Mouse (Mus musculus) hindbrain, embryonic 16.5 days (tissue): ENCODE data around the gene Ccndbp1. TPM values are rescaled to one million over a fixed set of nuclear protein-coding genes. Genes with fewer than 3 reads are reported as not detected.

ENCODE experiments used
- ATAC-seq: fragments of 200-750 bp; cut with Nextera tagmentation; 2 replicates; pipeline ENCODE4 v1.8.0; 2017; ENCODE audit warnings: moderate TSS enrichment, moderate library complexity
- H3K27ac ChIP-seq: fragments of 300-500 bp; sonication (generic); 2 replicates; pipeline ENCODE4 v1.5.1; 2014; ENCODE audit warnings: low read depth, mild to moderate bottlenecking, control low read depth, low read length, moderate library complexity
- H3K27me3 ChIP-seq: fragments of 300-500 bp; sonication (generic); replicated peaks from 2 replicates; pipeline ENCODE4 v1.6.1; 2014; ENCODE audit warnings: low read length; ENCODE audit not compliant: control insufficient read depth, insufficient read depth
- H3K36me3 ChIP-seq: fragments of 300-500 bp; sonication (generic); 2 replicates; pipeline ENCODE4 v1.6.1; 2014; ENCODE audit warnings: mild to moderate bottlenecking, low read length, moderate library complexity, mixed read lengths; ENCODE audit not compliant: control insufficient read depth, insufficient read depth
- H3K4me1 ChIP-seq: fragments of 300-500 bp; sonication (generic); 2 replicates; pipeline ENCODE4 v1.6.1; 2014; ENCODE audit warnings: low read depth, low read length; ENCODE audit not compliant: control insufficient read depth, insufficient read depth
- H3K4me2 ChIP-seq: fragments of 300-500 bp; sonication (generic); 2 replicates; pipeline ENCODE4 v1.6.1; 2014; ENCODE audit warnings: mild to moderate bottlenecking, low read length, control low read depth, moderate library complexity
- H3K4me3 ChIP-seq: fragments of 300-500 bp; sonication (generic); 2 replicates; pipeline ENCODE4 v1.5.1; 2014; ENCODE audit warnings: mild to moderate bottlenecking, low read length, control low read depth, moderate library complexity
- H3K9ac ChIP-seq: fragments of 300-500 bp; sonication (generic); 2 replicates; pipeline ENCODE4 v1.6.1; 2014; ENCODE audit warnings: low read depth, mild to moderate bottlenecking, control low read depth, low read length, moderate library complexity
- H3K9me3 ChIP-seq: fragments of 300-500 bp; sonication (generic); 2 replicates; pipeline ENCODE4 v1.6.1; 2014; ENCODE audit warnings: mild to moderate bottlenecking, low read length, moderate library complexity; ENCODE audit not compliant: control insufficient read depth
- WGBS: fragments of 180-500 bp; shearing (Covaris S2); extraction: QIAGEN DNeasy Blood & Tissue Kit; methylation state at CpG from one replicate; pipeline ENCODE4 v1.1.7; 2014; 5-methylcytosine and 5-hydroxymethylcytosine counted together
- polyA plus RNA-seq: library from polyadenylated mRNA; unstranded; fragments of >200 nt; fragmentation: Nextera tagmentation; extraction: Ambion mirVana; gene quantifications from 2 replicates; pipeline ENCODE4 v1.2.1, GENCODE M21; 2015

Ccndbp1 gene
- polyA plus RNA-seq, result 78.2 and 80.5 TPM in 2 replicates

DNA sequence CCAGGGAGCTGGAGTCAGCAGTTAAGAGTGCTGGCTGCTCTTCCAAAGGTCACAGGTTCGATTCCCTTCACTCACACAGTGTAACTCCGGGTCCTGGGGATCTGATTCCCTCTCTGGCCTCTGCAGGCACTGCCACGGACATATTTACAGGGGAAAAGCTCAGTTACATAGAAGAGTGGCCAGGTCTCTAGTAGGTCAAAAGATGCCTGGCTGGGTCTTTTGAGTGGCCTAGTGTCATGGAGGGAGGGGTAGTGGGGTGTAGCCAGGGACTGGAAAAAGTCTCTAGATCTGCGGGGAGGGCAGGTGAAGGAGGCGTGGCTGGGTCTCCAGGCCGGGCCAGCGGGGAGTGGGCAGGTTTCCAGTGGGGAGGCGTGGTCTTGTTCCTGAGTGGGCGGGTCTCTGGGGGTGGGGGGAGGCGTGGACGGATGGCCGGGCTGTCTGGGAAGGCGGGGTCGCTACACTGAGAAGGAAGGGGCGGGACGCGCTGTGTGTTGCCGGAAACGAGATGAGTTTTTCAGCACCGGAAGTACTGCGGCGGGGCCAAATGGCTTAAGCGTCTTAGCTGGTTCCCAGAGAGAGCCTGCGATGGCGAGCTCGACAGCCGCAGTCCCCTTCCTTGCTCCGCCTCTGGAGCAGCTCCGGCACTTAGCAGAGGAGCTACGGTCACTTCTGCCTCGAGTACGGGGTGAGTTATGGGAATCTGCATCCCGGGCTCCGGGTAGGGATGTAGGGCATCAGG, at the start of gene Ccndbp1:
TSS of gene Ccndbp1 (plus strand) at position 479 of the 739 bp plus-strand sequence.
- Histone ChIP-seq H3K4me2 (peak within 1 kb of the TSS; percentile 64), H3K36me3 (peaks cover 11% of the 10 kb centered on the region), H3K9ac (peak within 1 kb of the TSS; percentile 78), H3K27me3 (no peaks in the 10 kb centered on the region), H3K4me3 (peak within 1 kb of the TSS; percentile 80), H3K4me1 (peaks cover 7% of the 10 kb centered on the region), H3K9me3 (no peaks in the 10 kb centered on the region), H3K27ac (peak within 1 kb of the TSS; percentile 60)
- ATAC-seq, result peak; percentile 98
- WGBS, result 2% methylated on average over 34 of the region's 34 CpGs

GRCm38 (mm10) chr2:120959363-120959762, 48.8 kb upstream of the Ccndbp1 start:
- H3K9ac ChIP-seq, result no peak overlapping the region
- ATAC-seq, result no peak
- 92% methylated on average over 2 of the region's 2 CpGs for WGBS
- H3K36me3 ChIP-seq, result peaks cover 3% of the 10 kb centered on the region; the same call in 1 of the 2 replicates
- H3K4me3 ChIP-seq, result no peak overlapping the region
- H3K27ac ChIP-seq, result no peak overlapping the region
- H3K9me3 ChIP-seq, result no peaks in the 10 kb centered on the region
- H3K4me2 ChIP-seq, result no peak overlapping the region
- H3K27me3 ChIP-seq, result no peaks in the 10 kb centered on the region
- H3K4me1 ChIP-seq, result no peaks in the 10 kb centered on the region

DNA sequence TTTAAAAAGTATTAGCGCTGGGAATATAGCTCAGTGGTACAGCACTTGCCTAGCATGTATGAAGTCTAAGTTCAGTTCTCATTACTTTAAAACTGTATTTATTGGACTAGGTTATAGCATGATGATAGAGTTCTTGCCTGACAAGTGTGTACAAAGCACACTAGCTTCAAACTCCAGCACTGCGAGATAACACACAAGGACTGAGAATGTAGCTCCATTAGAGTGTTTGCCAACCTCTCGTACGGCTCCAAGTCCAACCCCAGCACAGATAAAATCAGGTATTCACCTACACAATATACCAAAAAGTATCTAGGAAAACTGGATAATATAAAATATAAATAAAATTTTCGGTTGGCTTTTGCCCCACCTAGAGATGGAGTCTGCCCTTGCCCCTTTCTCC, 48.4 kb upstream of the Ccndbp1 start:
- no peaks in the 10 kb centered on the region for H3K9me3 ChIP-seq
- no peak overlapping the region for H3K9ac ChIP-seq
- H3K27me3 ChIP-seq, result no peaks in the 10 kb centered on the region
- WGBS, result 96% methylated on average over 5 of the region's 5 CpGs
- H3K4me1 ChIP-seq, result no peaks in the 10 kb centered on the region
- no peak overlapping the region for H3K4me3 ChIP-seq
- no peak overlapping the region for H3K27ac ChIP-seq
- peaks cover under 1% of the 10 kb centered on the region; the same call in 1 of the 2 replicates for H3K36me3 ChIP-seq
- no peak overlapping the region for H3K4me2 ChIP-seq
- ATAC-seq, result no peak

DNA sequence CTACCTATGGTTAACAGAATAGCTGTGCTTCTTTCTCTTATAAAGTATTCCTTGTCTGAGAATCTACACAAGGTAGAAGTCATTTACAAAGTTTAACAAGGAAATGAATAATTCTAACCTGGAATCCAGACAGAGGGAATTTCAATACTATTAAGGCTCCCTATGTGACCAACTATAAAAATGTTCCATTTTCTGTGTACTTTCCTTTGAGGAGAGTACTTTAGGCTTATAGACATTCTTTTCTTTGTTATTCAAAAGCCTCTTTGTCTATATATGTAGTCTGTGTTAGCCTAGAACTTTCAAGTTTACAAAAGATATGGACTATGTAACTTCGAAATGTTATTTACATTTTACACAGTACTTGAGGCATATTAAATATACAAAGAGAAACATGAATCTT, 47.9 kb upstream of the Ccndbp1 start:
- 100% methylated on average over 1 of the region's 1 CpGs for WGBS
- no peaks in the 10 kb centered on the region for H3K36me3 ChIP-seq
- H3K27me3 ChIP-seq, result no peaks in the 10 kb centered on the region
- no peak overlapping the region for H3K9ac ChIP-seq
- no peak for ATAC-seq
- H3K4me2 ChIP-seq, result no peak overlapping the region
- H3K4me1 ChIP-seq, result no peaks in the 10 kb centered on the region
- no peak overlapping the region for H3K4me3 ChIP-seq
- H3K9me3 ChIP-seq, result no peaks in the 10 kb centered on the region
- no peak overlapping the region for H3K27ac ChIP-seq

GRCm38 (mm10) chr2:120963110-120963509, 45.1 kb upstream of the Ccndbp1 start:
- Histone ChIP-seq H3K36me3 (no peaks in the 10 kb centered on the region), H3K9ac (no peak overlapping the region), H3K9me3 (no peaks in the 10 kb centered on the region), H3K4me1 (no peaks in the 10 kb centered on the region), H3K27me3 (no peaks in the 10 kb centered on the region), H3K4me2 (no peak overlapping the region), H3K27ac (no peak overlapping the region), H3K4me3 (no peak overlapping the region)
- WGBS, result 94% methylated on average over 7 of the region's 7 CpGs
- ATAC-seq, result no peak

- Histone ChIP-seq H3K9me3 (no peaks in the 10 kb centered on the region), H3K4me2 (no peak overlapping the region), H3K9ac (no peak overlapping the region), H3K36me3 (no peaks in the 10 kb centered on the region), H3K4me1 (peaks cover 11% of the 10 kb centered on the region), H3K4me3 (no peak overlapping the region), H3K27me3 (no peaks in the 10 kb centered on the region), H3K27ac (no peak overlapping the region)
- ATAC-seq, result no peak
- 92% methylated on average over 3 of the region's 3 CpGs for WGBS
Observed at GRCm38 (mm10) chr2:120965486-120965885, 42.7 kb upstream of the Ccndbp1 start.

DNA sequence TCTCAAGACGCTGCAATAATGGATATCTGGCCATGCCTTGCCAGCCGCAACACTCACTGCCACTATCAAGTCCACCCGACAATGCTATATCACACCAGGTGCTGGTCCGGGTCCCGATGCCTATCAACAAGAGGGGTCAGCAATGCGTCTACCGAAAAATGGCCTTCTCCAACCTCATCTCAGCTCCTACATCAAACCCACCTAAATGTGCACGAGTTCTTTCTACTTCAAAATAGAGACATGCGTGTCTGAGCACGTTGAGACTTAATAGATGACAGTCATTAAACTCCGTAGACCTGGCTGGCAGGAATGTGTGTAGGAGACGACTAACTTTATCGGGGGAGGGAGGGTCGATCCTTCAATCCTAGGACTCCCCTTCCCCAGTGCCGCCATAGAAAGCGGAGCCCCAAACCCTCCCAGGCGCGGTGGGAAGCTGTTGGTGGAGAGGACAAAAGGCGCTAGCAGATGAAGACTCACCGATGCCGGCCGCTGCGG, 38.1 kb upstream of the Ccndbp1 start:
- WGBS, result under 1% methylated on average over 22 of the region's 23 CpGs
- peak; percentile 75 for ATAC-seq
- no peaks in the 10 kb centered on the region for H3K27me3 ChIP-seq
- peak overlapping the region; percentile 55 for H3K4me2 ChIP-seq
- peak overlapping the region; percentile 88 for H3K27ac ChIP-seq
- peak overlapping the region; percentile 74 for H3K4me3 ChIP-seq
- H3K9ac ChIP-seq, result peak overlapping the region; percentile 85
- no peaks in the 10 kb centered on the region for H3K9me3 ChIP-seq
- H3K4me1 ChIP-seq, result peaks cover 11% of the 10 kb centered on the region
- H3K36me3 ChIP-seq, result no peaks in the 10 kb centered on the region

DNA sequence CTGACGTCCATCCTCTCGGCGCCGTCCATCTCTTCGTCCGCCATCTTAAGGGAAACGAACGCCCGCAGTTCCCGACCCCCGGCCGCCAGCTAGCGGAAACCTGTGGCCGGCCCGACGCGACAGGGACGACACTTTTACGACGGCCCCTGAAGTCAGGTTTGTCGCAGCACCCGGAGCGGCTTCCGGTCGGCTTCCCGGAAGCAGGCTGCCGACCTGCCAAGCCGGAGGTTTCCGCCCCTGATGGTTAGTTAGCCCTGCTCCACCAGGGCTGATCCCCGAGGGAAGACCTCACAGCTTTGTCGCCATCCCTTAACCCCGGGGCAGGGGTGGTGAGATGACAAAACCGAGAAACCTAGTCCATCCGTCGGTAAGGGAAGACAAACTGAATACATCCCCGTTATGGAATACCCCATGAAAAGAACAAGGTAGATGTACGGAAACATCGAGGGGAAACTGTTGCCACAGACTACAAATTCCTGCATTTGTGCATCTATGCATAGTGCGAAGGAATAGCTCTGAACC, 37.6 kb upstream of the Ccndbp1 start, which contains the start of gene Ubr1:
TSS of gene Ubr1 (minus strand) at position 157 of the 522 bp plus-strand sequence.
- H3K4me1 ChIP-seq, result peaks cover 11% of the 10 kb centered on the region
- peak within 1 kb of the TSS; percentile 85 for H3K9ac ChIP-seq
- peak within 1 kb of the TSS; percentile 55 for H3K4me2 ChIP-seq
- H3K9me3 ChIP-seq, result no peaks in the 10 kb centered on the region
- ATAC-seq, result peak; percentile 96
- peak within 1 kb of the TSS; percentile 74 for H3K4me3 ChIP-seq
- no peaks in the 10 kb centered on the region for H3K27me3 ChIP-seq
- no peaks in the 10 kb centered on the region for H3K36me3 ChIP-seq
- WGBS, result under 1% methylated on average over 33 of the region's 39 CpGs
- peak within 1 kb of the TSS; percentile 88 for H3K27ac ChIP-seq

DNA sequence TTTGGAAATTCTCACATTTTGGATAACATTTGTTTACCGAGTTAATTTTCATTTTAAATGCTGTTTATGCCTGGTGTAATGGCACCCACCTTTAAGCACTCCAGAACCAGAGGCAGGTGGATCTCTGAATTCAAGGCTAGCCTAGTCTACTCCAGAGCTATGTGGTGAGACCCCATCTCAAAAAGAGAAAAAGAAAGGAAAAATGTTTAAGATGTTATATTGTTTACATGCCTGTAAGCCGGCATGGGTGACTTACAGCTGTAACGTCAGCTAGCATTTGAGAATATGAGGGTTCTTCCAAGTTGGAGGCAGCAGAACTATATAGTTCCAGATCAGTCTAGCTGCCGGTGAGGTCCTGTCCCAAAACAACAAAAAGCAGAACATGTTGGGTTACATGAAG, 36.4 kb upstream of the Ccndbp1 start:
- H3K4me1 ChIP-seq, result peaks cover 14% of the 10 kb centered on the region
- no peak for ATAC-seq
- H3K36me3 ChIP-seq, result no peaks in the 10 kb centered on the region
- no peaks in the 10 kb centered on the region for H3K27me3 ChIP-seq
- no peak overlapping the region for H3K9ac ChIP-seq
- 92% methylated on average over 4 of the region's 4 CpGs for whole genome bisulfite sequencing
- H3K27ac ChIP-seq, result no peak overlapping the region
- H3K9me3 ChIP-seq, result no peaks in the 10 kb centered on the region
- no peak overlapping the region for H3K4me2 ChIP-seq
- H3K4me3 ChIP-seq, result no peak overlapping the region
